Mouse (Mus musculus): Measurements from ENCODE around the gene Endov. TPM values are rescaled to one million over a fixed set of nuclear protein-coding genes. Genes with fewer than 3 reads are reported as not detected.

The Endov gene
- total RNA-seq, 2 experiments from 2014 or later: 3.1 to 4.8 TPM

GRCm38 (mm10) chr11:119515823-119516676 is 24.9 kb downstream of the Endov start:
- no peak for ATAC-seq (replicated peaks; ENCODE audit: low FRiP score, poor library complexity, severe bottlenecking)

GRCm38 (mm10) chr11:119516677-119517361 is 25.7 kb downstream of the Endov start:
- ATAC-seq (replicated peaks; ENCODE audit: low FRiP score, poor library complexity, severe bottlenecking): no peak

GRCm38 (mm10) chr11:119519387-119519786 is 28.2 kb downstream of the Endov start:
- ATAC-seq (replicated peaks; ENCODE audit: low FRiP score, poor library complexity, severe bottlenecking): no peak

- no peak for ATAC-seq (replicated peaks; ENCODE audit: low FRiP score, poor library complexity, severe bottlenecking)
Measured at GRCm38 (mm10) chr11:119520005-119520712, 29.0 kb downstream of the Endov start.

- no peak for ATAC-seq (replicated peaks; ENCODE audit: low FRiP score, poor library complexity, severe bottlenecking)
Measured at GRCm38 (mm10) chr11:119520713-119521063, 29.5 kb downstream of the Endov start.

- ATAC-seq (replicated peaks; ENCODE audit: low FRiP score, poor library complexity, severe bottlenecking): no peak
Measured at GRCm38 (mm10) chr11:119521920-119522710, 31.0 kb downstream of the Endov start.

GRCm38 (mm10) chr11:119522779-119523178 is 31.6 kb downstream of the Endov start:
- ATAC-seq (replicated peaks; ENCODE audit: low FRiP score, poor library complexity, severe bottlenecking): no peak

GRCm38 (mm10) chr11:119523392-119523791 is 32.2 kb downstream of the Endov start:
- no peak for ATAC-seq (replicated peaks; ENCODE audit: low FRiP score, poor library complexity, severe bottlenecking)

GRCm38 (mm10) chr11:119524545-119524949 is 33.4 kb downstream of the Endov start:
- ATAC-seq (replicated peaks; ENCODE audit: low FRiP score, poor library complexity, severe bottlenecking): peak; percentile 36; the same call in 1 of the 2 replicates

- ATAC-seq (replicated peaks; ENCODE audit: low FRiP score, poor library complexity, severe bottlenecking): no peak
Measured at GRCm38 (mm10) chr11:119526068-119526966, 35.2 kb downstream of the Endov start.

GRCm38 (mm10) chr11:119528930-119529329 is 37.8 kb downstream of the Endov start:
- no peak for ATAC-seq (replicated peaks; ENCODE audit: low FRiP score, poor library complexity, severe bottlenecking)

- ATAC-seq (replicated peaks; ENCODE audit: low FRiP score, poor library complexity, severe bottlenecking): no peak
Measured at GRCm38 (mm10) chr11:119532460-119532859, 41.3 kb downstream of the Endov start.

- ATAC-seq (replicated peaks; ENCODE audit: low FRiP score, poor library complexity, severe bottlenecking): 0 out of 2 replicates have a peak, but pooled peaks have one; percentile 35
Measured at GRCm38 (mm10) chr11:119533745-119534144, 42.6 kb downstream of the Endov start.

- ATAC-seq (replicated peaks; ENCODE audit: low FRiP score, poor library complexity, severe bottlenecking): no peak
Measured at GRCm38 (mm10) chr11:119539944-119540343, 48.8 kb downstream of the Endov start.

GRCm38 (mm10) chr11:119540560-119540959 is 49.4 kb downstream of the Endov start:
- ATAC-seq (replicated peaks; ENCODE audit: low FRiP score, poor library complexity, severe bottlenecking): no peak

GRCm38 (mm10) chr11:119541082-119541481 is 49.9 kb downstream of the Endov start:
- no peak for ATAC-seq (replicated peaks; ENCODE audit: low FRiP score, poor library complexity, severe bottlenecking)

GRCm38 (mm10) chr11:119542371-119542770 is 51.2 kb downstream of the Endov start:
- no peak for ATAC-seq (replicated peaks; ENCODE audit: low FRiP score, poor library complexity, severe bottlenecking)

GRCm38 (mm10) chr11:119542886-119543285 is 51.7 kb downstream of the Endov start:
- ATAC-seq (replicated peaks; ENCODE audit: low FRiP score, poor library complexity, severe bottlenecking): no peak

All from erythroblast, adult 5-6 weeks (primary cell).